Mouse (Mus musculus) liver, adult 2 months (tissue): Measurements from ENCODE around the gene Gm8257. TPM values are rescaled to one million over a fixed set of nuclear protein-coding genes. Genes with fewer than 3 reads are reported as not detected.
"Not testable (repeated sequence)": the region's sequence is repeated elsewhere in the genome, so short reads cannot be mapped to it uniquely, and the experiment has no call there.

Experiments used
- DNase-seq: peaks from one replicate; pipeline ENCODE4 v3.0.0-alpha.2; 2011; ENCODE audit warnings: low read depth, low spot score; ENCODE audit errors: extremely low read depth
- H3K27ac ChIP-seq: fragments of 200-500 bp; replicated peaks from 2 replicates; pipeline ENCODE4 v1.5.1; 2012; ENCODE audit warnings: low read depth, mild to moderate bottlenecking, control low read depth, inconsistent platforms, low read length; ENCODE audit not compliant: insufficient read depth
- H3K27me3 ChIP-seq: fragments of 200-500 bp; 2 replicates; pipeline ENCODE4 v1.6.1; 2012; ENCODE audit warnings: mild to moderate bottlenecking, moderate library complexity, low read length, inconsistent platforms; ENCODE audit not compliant: control insufficient read depth, insufficient read depth
- H3K36me3 ChIP-seq: fragments of 200-500 bp; 2 replicates; pipeline ENCODE4 v1.6.1; 2012; ENCODE audit warnings: low read length, inconsistent platforms; ENCODE audit not compliant: control insufficient read depth, insufficient read depth
- H3K4me1 ChIP-seq: fragments of 200-500 bp; 2 replicates; pipeline ENCODE4 v1.6.1; 2011; ENCODE audit warnings: low read length; ENCODE audit not compliant: control insufficient read depth, insufficient read depth
- H3K4me3 ChIP-seq: fragments of 200-500 bp; 2 replicates; pipeline ENCODE4 v1.5.1; 2011; ENCODE audit warnings: low read depth, mild to moderate bottlenecking, control low read depth, low read length, moderate library complexity; ENCODE audit not compliant: insufficient read depth
- H3K79me2 ChIP-seq: fragments of 200-500 bp; 2 replicates; pipeline ENCODE4 v1.6.1; 2012; ENCODE audit warnings: inconsistent platforms, mild to moderate bottlenecking, low read length, moderate library complexity; ENCODE audit not compliant: control insufficient read depth, insufficient read depth
- H3K9ac ChIP-seq: fragments of 200-500 bp; 2 replicates; pipeline ENCODE4 v1.6.1; 2012; ENCODE audit warnings: low read depth, mild to moderate bottlenecking, control low read depth, inconsistent platforms, low read length
- CTCF ChIP-seq: fragments of 200-500 bp; IDR thresholded peaks from 2 replicates; pipeline ENCODE4 v1.5.1; 2011; ENCODE audit warnings: low read depth, low read length, control low read depth
- POLR2A ChIP-seq: fragments of 200-500 bp; IDR thresholded peaks from 2 replicates; pipeline ENCODE4 v1.6.1; 2011; ENCODE audit warnings: low read length, control low read depth; ENCODE audit not compliant: insufficient read depth; ENCODE audit errors: extremely low read depth
- WGBS: fragments of 180-500 bp; shearing (Covaris S2); methylation state at CpG from one replicate; pipeline ENCODE4 v1.1.7; 2018; 5-methylcytosine and 5-hydroxymethylcytosine counted together
- polyA plus RNA-seq: library from polyadenylated mRNA; depleted of rRNA; stranded (reverse); fragments of >200 nt; gene quantifications from 2 replicates; pipeline ENCODE4 v1.2.3, GENCODE M21; 2012; rRNA removed
- total RNA-seq: library from RNA; depleted of rRNA; stranded (reverse); fragments of >200 nt; gene quantifications from 2 replicates; pipeline ENCODE4 v1.2.3, GENCODE M21; 2014; rRNA removed

Gm8257 gene
- total RNA-seq (not detected in 2 replicates), polyA plus RNA-seq (not detected in 2 replicates)

- H3K9ac ChIP-seq, H3K36me3 ChIP-seq, H3K4me3 ChIP-seq, H3K4me1 ChIP-seq, H3K27ac ChIP-seq, H3K79me2 ChIP-seq, DNase-seq, H3K27me3 ChIP-seq: not testable (repeated sequence)
- 61% methylated on average over 3 of the region's 3 CpGs for WGBS
These were observed at the start of gene Gm8257 for GRCm38 (mm10) chr14:44706356-44706755. Gene Gm8257 (minus strand): TSS chr14:44706456.

- H3K36me3 ChIP-seq = no peaks in the 10 kb centered on the region
- TF ChIP-seq POLR2A = no peak
- no peak for TF ChIP-seq CTCF
- no peak for DNase-seq
- WGBS = 71% methylated on average over 3 of the region's 3 CpGs
- H3K27me3 ChIP-seq = no peaks in the 10 kb centered on the region
- no peaks in the 10 kb centered on the region for H3K4me1 ChIP-seq
- no peaks in the 10 kb centered on the region for H3K79me2 ChIP-seq
- no peak within 1 kb of the TSS for H3K9ac ChIP-seq
- no peak within 1 kb of the TSS for H3K4me3 ChIP-seq
- H3K27ac ChIP-seq = no peak within 1 kb of the TSS
These were observed 44.0 kb upstream of the Gm8257 start, which contains the start of gene Gm8267 for GRCm38 (mm10) chr14:44750240-44750639. Gene Gm8267 (minus strand): TSS chr14:44750340.

GRCm38 (mm10) chr14:44742789-44743188, 36.5 kb upstream of the Gm8257 start:
- H3K27ac ChIP-seq, H3K4me1 ChIP-seq, DNase-seq, H3K36me3 ChIP-seq, H3K9ac ChIP-seq, H3K79me2 ChIP-seq, H3K27me3 ChIP-seq, H3K4me3 ChIP-seq: not testable (repeated sequence)
- WGBS = 72% methylated on average over 1 of the region's 1 CpGs

GRCm38 (mm10) chr14:44730711-44731110, 24.5 kb upstream of the Gm8257 start:
- not testable (repeated sequence) for H3K4me1 ChIP-seq, H3K36me3 ChIP-seq, DNase-seq

GRCm38 (mm10) chr14:44627737-44628136, 78.5 kb downstream of the Gm8257 start, which contains the start of gene Gm5624:
Gene Gm5624 (minus strand): TSS chr14:44627938.
- H3K4me1 ChIP-seq, H3K36me3 ChIP-seq, DNase-seq, H3K4me3 ChIP-seq, H3K79me2 ChIP-seq, H3K9ac ChIP-seq, H3K27me3 ChIP-seq, H3K27ac ChIP-seq: not testable (repeated sequence)
- 65% methylated on average over 4 of the region's 4 CpGs for WGBS

More at GRCm38 (mm10) chr14:44730711-44731110, 24.5 kb upstream of the Gm8257 start:
- H3K4me3 ChIP-seq, H3K27ac ChIP-seq, H3K9ac ChIP-seq, H3K79me2 ChIP-seq, H3K27me3 ChIP-seq: not testable (repeated sequence)

Other genes starting within 250 kb of the Gm8257 start
- gene BC061237, start 214.0 kb downstream of the Gm8257 start, total RNA-seq = not detected in 2 replicates
- not detected in 2 replicates for gene BC061237, start 214.0 kb downstream of the Gm8257 start, polyA plus RNA-seq
- gene Gm17093, start 188.2 kb downstream of the Gm8257 start, total RNA-seq = not detected in 2 replicates
- gene Gm17093, start 188.2 kb downstream of the Gm8257 start, polyA plus RNA-seq = not detected in 2 replicates
- gene Gm8247, start 123.3 kb downstream of the Gm8257 start, total RNA-seq = not detected in 2 replicates
- not detected in 2 replicates for gene Gm8247, start 123.3 kb downstream of the Gm8257 start, polyA plus RNA-seq
- gene Gm5624, start 78.5 kb downstream of the Gm8257 start, total RNA-seq = not detected in 2 replicates
- gene Gm5624, start 78.5 kb downstream of the Gm8257 start, polyA plus RNA-seq = not detected in 2 replicates
- not detected in 2 replicates for gene Gm8267, start 43.9 kb upstream of the Gm8257 start, total RNA-seq
- gene Gm8267, start 43.9 kb upstream of the Gm8257 start, polyA plus RNA-seq = not detected in 2 replicates
- gene Ptgdr, start 152.9 kb upstream of the Gm8257 start, total RNA-seq = not detected in 2 replicates
- not detected in 2 replicates for gene Ptgdr, start 152.9 kb upstream of the Gm8257 start, polyA plus RNA-seq